ENCODE assay signal across 17 mouse cellular contexts in genomic region chr2:179131004-179131403, GRCm38 (mm10).
DNase-seq lines count a peak whose midpoint lies in the region.
"Had no signal": no experiment of that assay in that cellular context is flagged by ENCODE, and none has a peak within 500 bp of the region (broad histone marks: within the 10 kb centered on the region; RNA-seq: fewer than 3 reads in every experiment).

No protein-coding gene starts in this region.

- DNase-seq in frontal cortex, postnatal 36 days (ENCODE audit: low spot score in 2 of 2) = peak; percentile 13 to 23
- DNase-seq in frontal cortex, postnatal 14 days (ENCODE audit: low spot score in 2 of 2) = no peak
- DNase-seq in layer of hippocampus, adult 8-10 months (ENCODE audit: low spot score in 2 of 2) = peak; percentile 7 to 8
- DNase-seq in layer of hippocampus, postnatal 10 days (ENCODE audit: low spot score in 2 of 2) = no peak
- DNase-seq in right cerebral cortex, adult 2 months (ENCODE audit: low spot score in 2 of 2) = peak; percentile 17 to 49
- no peak for DNase-seq in right cerebral cortex, postnatal 14 days
- DNase-seq in kidney, postnatal 10 days = no peak
- DNase-seq: adrenal gland, postnatal 10 days; adrenal gland, postnatal 36 days; B cell, adult 2 months; cerebellum, adult 11 months; cerebellum, adult 2 months; cerebellum, adult 9-11 months; cerebellum, postnatal 25 days; forebrain, postnatal 0 days; gastrocnemius, postnatal 25 days; heart, adult 2 months had no signal

Comparison
In these comparisons a context has a peak if more than half of its experiments do, and no peak if none do; other contexts are left out.
1. DNase-seq: peak in frontal cortex, postnatal 36 days (2 of 2), layer of hippocampus, adult 8-10 months (2 of 2) and right cerebral cortex, adult 2 months (2 of 2); none in frontal cortex, postnatal 14 days (0 of 2), layer of hippocampus, postnatal 10 days (0 of 2), right cerebral cortex, postnatal 14 days (single experiment) and kidney, postnatal 10 days (single experiment).